Mouse (Mus musculus) urinary bladder, postnatal 10 days (tissue): Measurements from ENCODE around the gene Son.

ENCODE experiments used
- DNase-seq: peaks from one replicate; pipeline ENCODE4 v3.0.0; 2022; ENCODE audit warnings: low spot score

Gene Son

DNA sequence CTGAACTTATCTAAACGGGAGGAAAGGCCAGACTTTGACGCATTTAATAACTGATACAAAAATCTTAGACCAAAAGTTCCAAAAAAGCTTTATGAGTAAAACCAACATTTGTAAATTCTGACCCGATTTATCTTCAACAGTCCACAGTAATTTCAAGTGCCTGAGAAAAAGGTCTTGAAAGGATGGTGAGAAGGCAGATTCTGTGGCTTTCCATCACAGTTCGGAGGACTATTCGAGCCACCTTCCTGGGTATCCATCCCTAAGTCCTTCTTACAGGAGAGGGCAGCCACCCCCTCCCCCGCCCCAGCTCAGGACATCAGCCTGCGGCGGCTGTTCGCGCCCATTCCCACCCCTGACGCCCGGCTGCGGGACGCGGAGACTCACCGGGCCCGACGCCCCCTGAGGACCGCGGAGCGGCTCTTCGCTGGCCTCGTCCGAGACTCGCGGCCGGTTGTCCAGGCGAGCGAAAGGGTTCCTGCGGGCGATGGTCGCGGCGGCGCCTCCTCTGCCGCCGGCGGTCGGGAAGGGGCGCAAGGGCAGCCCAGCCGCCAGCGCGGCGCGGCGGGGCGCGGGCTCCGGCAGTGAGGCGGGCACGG, 40.8 kb downstream of the Son start:
- no peak for DNase-seq

- peak; percentile 73 for DNase-seq
Measured at GRCm38 (mm10) chr16:91688619-91689334, 41.5 kb downstream of the Son start, which contains the start of gene Donson. Gene Donson (minus strand): TSS chr16:91688770.

- no peak for DNase-seq
Measured at GRCm38 (mm10) chr16:91689791-91690190, 42.5 kb downstream of the Son start.

- no peak for DNase-seq
Measured at GRCm38 (mm10) chr16:91694455-91695084, 47.3 kb downstream of the Son start.

GRCm38 (mm10) chr16:91695108-91695755, 47.9 kb downstream of the Son start:
- DNase-seq, result no peak

DNA sequence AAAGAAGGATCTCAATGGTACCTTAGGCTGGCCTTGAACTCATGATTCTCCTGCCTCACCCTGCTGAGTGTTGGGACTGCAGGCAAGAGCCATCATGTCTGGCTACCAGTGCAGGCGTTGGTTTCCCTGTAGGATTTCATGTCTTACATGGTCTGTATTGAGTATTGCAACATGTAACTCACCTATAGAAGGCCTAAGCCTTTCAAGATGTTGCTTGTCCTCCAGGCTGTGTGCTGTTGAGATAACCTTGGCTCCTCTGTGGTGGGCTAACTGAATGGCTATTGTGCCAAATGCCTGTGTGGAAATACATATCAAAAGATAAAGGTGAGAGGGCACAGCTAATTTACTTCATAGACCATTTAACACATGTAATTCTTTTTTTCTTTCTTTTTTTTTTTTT, 51.7 kb downstream of the Son start:
- DNase-seq, result no peak

- no peak for DNase-seq
Measured at GRCm38 (mm10) chr16:91701908-91702307, 54.6 kb downstream of the Son start.

DNA sequence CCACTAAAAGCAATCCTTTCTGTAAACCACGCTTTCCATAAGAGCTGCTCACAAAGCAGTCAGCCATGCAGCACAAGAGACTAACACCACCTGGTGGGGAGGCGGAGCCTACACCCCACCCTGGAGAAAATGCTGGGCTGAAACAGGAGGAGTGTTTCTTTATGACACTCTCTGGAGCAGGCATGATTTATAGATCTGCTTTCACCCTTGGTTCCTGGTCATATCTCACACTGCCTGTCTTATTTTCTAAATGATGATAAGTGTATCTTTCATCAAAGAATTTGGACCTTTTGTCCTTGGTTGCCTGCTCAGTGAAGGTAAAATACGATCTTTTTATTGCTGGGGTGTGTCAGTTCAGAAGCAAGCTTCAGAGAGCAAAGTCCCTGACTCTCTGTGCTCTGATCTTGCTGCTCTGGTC, 55.5 kb downstream of the Son start:
- no peak for DNase-seq

GRCm38 (mm10) chr16:91704603-91705340, 57.5 kb downstream of the Son start:
- no peak for DNase-seq

- DNase-seq, result no peak
Measured at GRCm38 (mm10) chr16:91710241-91710640, 62.9 kb downstream of the Son start.

- DNase-seq, result no peak
Measured at GRCm38 (mm10) chr16:91716927-91717349, 69.6 kb downstream of the Son start.

DNA sequence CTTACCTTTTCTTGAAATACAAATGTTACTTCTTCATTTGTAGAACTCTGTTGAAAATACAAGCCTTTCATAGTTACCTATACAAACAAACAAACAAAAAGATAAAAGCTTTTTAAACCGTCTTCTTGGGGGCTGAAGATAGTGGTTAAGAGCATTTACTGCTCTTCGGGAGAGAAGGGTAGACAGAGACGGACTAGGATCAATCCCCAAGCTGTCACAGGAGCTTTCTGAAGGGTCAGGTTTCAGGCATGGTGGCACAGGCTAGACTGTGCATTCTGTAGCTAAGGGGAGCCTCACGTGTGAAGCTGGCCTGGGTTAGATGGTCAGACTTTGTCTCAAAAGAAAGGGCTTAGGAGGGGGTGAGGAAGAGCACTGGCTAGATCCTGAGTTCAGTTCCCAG, 70.1 kb downstream of the Son start:
- no peak for DNase-seq

DNA sequence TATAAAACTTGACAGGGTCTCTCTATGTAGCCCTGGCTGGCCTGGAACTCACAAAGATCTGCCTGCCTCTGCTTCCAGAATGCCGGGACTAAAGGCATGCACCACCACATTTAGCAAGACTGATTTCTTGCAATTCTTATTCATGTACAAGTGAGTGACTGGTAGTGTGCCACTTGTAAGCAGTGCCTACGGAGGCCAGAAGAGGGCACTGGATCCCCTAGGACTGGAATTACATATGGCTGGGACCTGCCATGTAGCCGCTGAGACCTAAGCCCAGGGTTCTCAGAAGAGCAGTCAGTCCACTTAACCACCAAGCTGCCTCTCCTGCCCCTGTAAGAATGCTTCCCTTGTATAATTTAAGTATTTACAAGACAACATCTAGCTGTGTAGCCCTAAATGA, 76.9 kb downstream of the Son start:
- no peak for DNase-seq

- DNase-seq, result no peak
Measured at GRCm38 (mm10) chr16:91727433-91727832, 80.1 kb downstream of the Son start.

DNA sequence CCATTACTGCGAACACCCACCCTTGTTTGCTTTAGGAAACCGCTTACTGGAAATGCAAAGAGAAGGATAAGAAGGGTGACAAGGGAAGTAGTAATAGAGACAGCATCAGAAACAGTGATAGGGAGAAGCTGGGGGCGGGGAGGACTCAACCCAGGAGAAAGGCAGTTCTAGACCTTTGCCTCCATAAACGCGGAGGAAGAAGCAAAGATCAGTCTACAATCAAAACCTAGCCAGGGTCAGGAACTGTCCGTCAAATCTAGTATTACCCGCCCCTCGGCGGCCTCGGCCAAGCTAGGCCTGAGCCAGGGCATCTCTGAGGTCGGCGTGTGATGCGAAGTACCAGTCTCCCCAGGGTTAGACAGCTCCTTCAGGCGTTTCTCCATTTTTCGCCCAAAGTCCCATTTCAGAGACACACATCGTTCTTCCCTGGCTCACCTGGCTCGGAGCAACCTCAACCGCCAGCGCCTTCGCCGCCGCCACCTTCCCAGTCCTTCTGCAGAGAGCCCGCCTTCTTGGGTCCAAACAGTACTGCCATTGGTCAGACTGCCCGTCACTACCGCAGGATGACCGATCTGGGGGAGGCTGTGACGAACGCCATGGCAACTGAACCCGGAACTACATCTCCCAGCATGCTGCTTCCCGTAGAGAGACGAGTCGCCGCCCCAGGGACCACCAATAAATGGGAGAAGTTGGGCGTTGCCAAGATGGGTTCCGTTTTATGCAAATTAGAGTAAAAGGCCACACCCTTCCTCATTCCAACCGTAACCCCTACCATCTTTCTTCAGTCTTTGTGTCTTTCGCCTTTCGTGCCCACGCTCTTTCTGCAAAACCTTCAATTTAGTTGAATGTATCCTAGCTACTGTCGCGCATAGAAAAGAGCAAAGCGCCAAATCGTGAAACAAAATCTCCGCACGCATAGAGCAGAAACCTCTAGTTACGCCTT, 81.1 kb downstream of the Son start, which contains the start of gene Cryzl1:
TSS of gene Cryzl1 (minus strand) at position 853 of the 943 bp plus-strand sequence.
- peak; percentile 94 for DNase-seq
